Mouse (Mus musculus) left cerebral cortex, adult 11 months (tissue): Measurements from ENCODE around the gene Ptch2.

ENCODE experiments used
- DNase-seq: peaks from one replicate; pipeline ENCODE4 v3.0.0; 2022; ENCODE audit warnings: low spot score

The Ptch2 gene

DNA sequence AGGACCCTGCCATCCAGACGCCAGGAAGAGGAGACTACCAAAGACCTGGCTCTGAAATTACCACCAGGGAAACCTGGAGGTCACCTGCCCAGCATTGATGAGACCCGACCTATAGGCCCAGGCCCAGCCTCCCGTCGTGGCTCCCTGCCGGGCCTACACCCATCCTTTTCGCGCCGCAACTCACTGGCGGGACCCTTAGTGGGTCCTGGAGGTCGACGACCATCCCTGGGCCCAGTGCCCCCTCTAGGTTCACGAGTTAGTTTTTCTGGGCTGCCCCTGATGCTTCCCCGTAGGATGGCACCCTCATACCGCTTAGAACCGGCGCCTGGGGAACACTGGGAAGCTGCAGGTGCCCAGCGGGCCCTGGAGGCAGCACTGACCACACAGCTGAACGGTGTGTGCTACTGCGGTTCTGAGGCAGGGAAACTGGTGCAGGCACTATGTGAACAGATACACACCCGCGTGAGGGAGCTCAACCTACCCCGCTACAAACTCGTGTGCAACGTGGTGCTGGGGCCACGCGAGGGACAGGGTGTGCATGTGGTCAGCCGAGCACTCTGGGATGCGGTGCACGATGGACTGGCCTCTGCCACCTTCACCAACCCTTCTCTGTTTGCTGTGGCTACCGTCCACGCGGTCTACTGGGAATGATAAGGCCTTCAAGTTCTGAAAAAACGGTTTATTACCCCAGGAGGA, 32.3 kb downstream of the Ptch2 start:
- DNase-seq = no peak

DNA sequence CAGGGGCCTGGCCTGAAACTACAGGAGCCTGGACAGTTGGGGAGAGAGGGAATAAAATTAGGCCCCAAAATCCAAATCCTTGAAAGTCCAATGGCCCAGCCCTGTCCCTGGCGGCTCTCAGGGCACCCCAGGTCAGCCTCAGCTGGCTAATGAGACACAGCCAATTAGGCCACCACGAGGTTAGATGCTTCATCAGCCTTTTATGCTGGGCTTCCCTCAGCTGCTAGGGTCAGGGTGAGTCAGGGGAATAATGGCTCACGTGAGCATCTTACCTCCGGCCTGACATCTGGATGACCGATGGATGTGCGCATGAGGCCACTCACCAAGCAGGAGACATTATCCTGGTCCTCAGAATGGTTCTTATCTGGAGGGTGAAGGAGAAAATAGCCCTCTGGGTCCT, 34.9 kb downstream of the Ptch2 start:
- DNase-seq = no peak

DNA sequence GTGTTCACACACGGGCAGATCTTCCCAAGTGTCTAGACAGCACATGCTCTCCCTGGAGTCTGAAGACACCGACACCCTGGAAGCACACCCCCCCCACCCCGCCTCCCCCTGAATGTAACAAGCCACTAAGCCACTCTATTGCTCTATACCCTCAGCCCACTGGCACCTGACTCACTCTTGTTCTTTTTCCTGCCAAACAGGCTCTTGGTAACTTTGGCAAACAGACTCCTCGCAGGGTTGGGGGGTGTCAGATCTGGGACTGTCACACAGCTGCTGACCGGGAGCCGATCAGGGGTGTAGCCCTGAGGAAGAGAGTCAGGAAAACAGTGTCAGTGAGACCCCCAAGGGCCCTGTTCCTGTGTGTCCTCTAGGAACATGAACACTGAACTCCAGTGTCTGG, 35.3 kb downstream of the Ptch2 start:
- no peak for DNase-seq

DNA sequence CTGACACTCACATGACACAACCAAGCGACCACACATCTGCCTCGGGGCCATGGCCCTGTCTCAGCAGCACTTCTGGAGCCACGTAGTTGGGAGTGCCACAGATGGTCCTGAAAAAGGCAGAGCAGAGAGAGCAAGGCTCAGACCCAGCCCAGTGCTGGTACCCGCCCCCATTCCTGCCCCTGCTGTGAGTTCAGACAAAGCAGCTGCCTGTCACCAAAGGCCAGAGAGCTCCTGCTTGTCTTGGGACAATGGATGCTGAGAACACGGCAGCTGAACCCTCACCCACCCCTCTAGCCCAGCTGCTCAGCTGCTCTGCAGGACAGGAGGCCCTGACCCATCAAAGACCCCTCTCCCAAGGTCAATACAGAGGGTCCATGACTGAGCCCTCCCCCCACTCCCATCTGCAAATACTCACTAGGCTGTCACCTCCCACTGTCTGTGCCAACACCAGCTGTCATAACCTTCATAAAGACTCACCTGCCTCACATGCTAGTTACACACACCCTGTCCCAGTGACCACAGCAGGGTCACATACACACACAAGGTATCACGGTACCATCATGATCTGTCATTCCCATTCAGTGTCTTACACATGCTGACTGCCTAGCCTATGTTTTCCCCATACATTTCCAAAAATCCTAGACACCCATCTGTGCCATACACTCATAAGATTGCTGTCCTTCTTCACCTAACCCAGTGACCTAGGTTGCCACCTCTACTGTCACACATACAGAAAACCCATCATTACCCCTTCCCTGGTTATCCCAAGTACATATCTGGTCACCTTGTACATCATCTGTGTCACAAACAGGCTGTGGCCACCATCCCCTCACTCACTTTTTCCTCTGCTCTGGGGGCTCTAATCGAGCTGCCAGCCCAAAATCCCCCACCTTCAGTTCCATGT, 36.3 kb downstream of the Ptch2 start:
- no peak for DNase-seq

DNA sequence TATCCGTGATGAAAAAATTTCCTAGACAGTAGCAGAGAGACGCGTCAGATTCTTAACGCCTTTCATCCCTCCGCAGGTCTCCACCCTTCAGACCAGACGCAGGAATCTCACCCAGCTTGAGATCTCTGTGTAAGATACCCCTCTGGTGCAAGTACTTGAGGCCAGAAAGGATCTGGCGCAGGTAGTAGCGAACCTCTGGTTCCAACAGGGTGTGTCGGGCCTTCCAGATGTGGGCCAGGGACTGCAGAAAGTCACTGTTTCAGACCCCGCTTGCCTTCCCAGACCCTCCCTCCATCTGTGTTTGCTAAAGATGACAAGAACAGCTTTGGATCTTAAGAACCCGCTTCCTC, 36.9 kb downstream of the Ptch2 start:
- no peak for DNase-seq

DNA sequence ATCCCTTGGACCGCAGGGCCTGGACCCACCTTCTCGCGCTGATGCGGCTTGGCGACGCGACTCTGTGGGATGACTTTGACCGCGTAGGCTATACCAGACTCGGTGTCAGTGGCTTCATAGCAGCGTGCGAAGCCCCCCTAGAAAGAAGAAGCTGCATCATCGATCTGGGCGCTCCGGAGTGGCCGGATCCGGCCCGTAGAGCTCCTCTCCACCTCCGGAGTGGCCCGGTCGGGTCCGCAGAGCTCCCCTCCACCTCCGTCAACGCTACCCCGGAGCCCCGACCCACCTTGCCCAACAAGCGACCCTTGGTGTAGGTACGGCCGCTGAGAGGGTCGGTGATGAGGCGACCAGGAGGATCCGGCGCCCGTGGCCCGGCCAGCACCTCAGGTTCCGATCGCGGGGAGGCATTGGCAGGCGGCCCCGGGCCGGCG, 37.5 kb downstream of the Ptch2 start:
- DNase-seq = no peak

DNA sequence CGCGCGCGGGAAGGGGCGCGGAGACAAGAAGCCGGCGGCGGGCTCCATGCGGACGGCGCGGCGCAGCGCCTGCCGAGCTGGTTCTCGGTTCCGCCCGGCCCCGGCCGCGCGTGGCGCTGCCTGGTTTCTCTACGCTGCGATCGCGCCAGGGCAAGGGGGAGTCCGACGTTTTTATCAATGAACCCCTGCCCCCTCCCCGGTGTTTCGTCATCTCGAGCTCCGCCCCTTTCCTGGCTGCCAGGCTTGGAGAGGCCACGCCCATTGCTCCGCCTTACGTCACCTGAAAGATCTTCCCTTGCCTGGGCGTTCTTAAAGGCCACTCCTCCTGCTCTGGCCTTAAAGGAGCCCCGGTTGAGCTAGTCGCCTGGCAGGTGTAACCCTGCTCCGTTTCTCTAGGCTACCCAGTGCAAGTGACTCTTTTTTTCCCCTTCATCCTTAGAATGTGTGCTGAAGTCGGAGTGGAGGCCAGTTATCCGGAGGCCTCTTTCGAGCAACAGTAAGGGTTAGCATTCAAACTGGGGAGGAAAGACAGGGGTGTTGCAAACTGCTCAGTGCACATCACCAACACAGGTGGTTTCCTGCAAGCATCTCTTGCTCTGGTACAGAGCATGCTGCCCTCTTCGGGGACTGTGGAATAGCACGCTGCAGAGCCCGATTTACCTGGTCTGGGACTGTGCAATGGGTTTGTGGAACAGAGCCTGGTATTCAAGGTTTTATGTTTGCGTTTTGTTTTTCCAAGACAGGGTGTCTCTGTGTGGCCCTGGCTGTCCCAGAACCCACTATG, 38.1 kb downstream of the Ptch2 start, which contains the start of gene Plk3:
Gene Plk3 (minus strand): TSS at position 147 of the 784 bp plus-strand sequence.
- DNase-seq = peak; percentile 95

DNA sequence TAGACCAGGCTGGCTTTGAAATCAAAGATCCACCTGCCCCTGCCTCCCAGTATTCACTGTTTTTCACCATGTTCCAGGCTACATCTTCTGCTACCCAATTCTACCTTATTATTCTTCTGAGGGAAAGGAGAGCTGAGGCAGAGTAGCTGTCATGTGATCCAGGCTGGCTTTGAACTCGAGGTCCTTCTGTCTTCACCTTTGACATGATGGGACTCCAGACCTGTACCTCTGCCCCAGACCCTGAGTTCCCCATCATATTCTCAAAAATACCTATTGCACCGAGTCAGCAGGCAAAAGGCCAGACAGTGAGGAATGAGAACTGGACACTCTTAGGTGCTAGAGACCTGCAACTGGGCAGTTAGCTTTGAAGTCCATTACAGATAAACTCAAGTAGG, 38.7 kb downstream of the Ptch2 start:
- DNase-seq = no peak

DNA sequence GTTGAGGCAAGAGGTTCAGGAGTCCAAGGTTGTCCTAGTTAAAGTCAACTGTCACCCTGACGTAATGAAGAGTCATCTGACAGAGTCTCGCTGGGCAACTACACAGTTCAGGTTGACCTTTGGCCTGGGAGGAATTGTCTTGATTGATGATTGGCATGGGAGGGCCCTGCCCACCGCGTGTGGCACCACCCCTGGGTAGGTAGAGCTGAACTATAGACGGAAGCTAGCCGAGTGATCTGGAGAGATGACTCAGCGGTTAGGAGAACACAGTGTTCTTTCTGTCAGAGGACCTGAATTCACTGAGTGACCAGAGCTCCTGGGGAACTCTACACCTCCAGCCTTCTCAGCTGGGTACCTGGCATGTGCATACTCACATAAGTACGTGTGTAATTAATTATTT, 40.2 kb downstream of the Ptch2 start:
- DNase-seq = no peak

DNA sequence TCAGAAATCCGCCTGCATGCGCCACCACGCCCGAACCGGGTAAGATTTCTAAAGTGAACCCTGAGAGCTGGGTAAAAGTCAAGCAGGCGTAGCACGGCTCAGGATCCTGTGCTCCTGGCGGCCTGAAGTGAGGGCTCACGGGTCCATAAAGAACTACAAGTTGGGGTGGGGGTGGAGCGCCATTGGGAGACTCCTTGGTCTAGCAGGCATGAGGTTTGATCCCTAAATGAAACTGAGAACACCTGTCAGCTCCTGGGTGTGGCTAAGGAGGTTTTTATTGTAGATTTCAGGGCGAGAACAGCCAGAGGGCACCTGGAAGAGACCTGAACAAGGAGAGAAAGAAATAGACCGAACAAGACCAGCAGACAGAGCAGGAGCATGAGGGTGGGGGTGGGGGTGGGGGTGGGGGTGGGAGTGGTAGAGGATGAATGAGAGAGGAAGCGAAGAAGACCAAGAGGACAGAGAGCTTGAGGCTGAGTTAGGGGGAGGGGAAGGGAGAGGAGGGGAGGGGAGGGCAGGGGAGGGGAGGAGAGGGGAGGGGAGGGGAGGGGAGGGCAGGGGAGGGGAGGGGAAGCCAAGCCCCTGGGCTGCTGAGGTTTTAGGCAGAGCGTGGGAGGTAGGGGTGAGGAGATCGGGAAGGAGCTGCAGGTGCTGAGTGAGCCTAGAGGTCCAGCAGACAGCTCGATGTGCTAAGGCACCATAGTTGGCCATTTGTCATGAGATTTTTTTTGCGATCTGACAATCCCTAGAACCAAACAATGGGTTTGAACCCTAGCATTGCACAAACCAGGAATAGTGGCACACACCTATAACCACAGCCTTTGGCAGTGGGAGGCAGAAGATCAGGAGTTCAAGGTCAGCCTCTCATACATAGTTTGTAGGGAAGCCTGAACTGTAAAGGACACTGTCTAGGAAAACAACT, 42.7 kb downstream of the Ptch2 start:
- no peak for DNase-seq

DNA sequence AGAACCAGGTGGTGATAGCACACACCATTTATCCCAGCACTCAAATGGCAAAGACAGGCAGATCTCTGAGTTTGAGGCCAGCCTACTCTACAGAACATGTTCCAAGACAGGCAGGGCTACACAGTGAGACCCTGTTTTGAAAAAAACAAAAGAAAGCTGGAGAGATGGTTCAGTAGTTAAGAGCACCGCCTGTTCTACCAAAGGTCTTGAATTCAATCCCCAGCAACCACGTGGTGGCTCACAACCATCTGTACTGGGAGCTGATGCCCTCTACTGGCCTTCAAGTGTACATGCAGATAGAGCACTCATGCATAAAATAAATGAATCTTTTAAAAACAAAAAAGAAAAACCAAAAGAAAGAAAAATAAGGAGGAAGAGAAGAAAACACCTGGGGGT, 43.3 kb downstream of the Ptch2 start:
- DNase-seq = no peak

DNA sequence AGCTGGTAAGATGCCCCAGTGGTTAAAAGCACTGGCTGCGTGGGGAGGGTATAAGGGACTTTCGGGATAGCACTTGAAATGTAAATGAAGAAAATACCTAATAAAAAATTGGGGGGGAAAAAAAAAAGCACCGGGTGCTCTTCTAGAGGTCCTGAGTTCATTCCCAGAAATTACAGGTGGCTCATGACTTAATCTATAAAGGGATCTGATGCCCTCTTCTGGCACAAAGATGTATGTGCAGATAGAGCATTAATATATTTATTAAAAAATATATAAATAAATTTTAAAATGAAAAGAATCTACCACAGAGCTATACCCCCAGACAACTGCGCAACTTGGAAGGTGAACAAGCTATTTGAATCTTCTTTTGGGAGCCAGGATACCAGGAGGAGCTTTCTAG, 44.7 kb downstream of the Ptch2 start:
- no peak for DNase-seq

DNA sequence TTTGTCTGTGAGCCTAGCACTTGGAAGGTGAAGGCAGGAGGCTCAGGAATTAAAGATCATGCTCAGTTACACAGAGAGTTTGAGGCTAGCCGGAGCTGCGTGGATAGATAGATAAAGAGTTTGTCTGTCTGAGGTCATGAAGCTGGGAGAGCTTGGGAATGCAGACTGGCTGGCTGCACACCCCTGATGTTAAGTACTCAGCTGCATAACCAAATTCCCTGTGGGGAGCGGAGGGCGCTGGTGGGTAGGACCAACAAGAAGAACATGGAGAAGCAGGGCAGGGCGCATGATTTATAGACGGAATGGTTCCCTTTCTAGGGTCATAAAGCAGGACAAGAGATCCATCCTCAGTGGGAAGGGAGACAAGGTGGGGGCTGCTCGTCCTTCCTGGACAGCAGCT, 47.1 kb downstream of the Ptch2 start:
- DNase-seq = no peak

DNA sequence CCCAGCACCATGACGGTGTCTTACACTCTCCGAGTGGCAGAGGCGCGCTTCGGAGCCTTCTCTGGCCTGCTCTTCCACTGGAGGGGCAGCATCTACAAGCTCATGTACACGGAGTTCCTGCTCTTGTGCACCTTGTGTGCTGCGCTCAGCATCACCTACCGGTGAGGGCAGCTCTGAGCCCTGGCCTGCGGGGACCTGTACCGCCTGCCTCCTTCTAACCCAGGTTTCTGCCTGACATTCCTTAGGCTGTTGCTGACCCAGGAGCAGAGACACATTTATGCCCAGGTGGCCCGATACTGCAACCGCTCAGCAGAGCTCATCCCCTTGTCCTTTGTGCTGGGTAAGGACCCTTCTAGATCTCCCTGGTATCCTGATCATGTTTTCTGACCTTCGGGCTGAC, 49.4 kb downstream of the Ptch2 start:
- DNase-seq = no peak

DNA sequence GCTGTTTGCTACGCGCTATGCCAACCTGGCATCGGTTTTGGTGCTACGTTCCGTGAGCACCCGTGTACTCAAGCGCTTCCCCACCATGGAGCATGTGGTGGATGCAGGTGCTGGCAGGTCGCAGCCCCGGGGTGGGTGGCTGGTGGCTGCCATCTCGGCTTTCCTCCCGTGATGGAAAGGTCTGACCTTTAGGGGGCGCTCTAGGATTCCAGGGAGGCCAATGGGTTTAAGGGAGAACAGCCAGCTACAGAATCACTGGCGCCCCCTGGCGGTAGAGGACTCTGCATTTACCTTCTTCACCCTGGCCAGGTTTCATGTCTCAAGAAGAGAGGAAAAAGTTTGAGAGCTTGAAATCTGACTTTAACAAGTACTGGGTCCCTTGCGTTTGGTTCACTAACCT, 50.3 kb downstream of the Ptch2 start:
- DNase-seq = peak; percentile 80

DNA sequence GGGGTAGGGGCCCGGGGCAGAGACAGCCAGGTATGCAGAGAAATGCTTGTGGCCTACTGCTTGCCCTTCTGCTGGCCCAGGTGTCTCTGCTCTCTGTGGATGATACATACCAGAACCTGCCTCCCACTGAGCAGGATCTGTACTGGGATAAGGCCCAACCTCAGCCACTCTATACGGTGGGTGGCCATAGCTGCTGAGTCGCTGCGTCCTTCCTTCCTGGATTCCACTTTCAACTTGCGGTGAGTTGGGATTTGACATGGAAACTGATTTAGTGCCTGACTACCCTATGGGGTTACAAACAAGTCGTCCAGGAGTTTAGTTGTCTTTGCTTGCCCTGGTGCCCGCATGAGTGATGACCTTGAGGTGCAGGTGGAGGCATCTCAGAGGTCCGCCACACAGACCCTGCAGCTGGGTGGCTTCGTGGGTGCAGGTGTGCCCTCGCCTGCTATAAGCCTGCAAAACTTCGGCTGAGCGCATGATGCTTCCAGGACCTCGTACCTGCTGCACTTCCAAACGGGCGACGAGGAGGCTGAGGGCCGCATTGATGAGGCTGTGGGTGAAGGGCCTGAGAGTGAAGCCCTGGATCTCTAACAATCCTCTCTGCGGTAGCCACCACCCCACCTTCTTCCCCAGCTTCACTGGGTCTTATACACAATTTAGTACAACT, 52.3 kb downstream of the Ptch2 start:
- no peak for DNase-seq

DNA sequence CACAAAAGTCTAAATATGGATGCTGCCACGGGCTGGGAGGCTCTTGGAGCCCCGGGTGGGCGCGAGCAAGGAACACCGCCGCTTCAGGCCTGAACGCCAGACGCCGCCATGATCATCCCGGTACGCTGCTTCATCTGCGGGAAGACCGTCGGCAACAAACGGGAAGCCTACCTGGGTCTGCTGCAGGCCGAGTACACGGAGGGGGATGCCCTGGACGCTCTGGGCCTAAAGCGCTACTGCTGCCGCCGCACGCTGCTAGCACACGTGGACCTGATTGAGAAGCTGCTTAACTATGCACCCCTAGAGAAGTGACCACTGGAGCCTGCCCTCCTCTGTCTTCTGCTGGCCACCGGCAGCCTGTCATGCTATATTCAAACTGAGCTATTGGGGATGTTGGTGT, 52.9 kb downstream of the Ptch2 start:
- DNase-seq = no peak

DNA sequence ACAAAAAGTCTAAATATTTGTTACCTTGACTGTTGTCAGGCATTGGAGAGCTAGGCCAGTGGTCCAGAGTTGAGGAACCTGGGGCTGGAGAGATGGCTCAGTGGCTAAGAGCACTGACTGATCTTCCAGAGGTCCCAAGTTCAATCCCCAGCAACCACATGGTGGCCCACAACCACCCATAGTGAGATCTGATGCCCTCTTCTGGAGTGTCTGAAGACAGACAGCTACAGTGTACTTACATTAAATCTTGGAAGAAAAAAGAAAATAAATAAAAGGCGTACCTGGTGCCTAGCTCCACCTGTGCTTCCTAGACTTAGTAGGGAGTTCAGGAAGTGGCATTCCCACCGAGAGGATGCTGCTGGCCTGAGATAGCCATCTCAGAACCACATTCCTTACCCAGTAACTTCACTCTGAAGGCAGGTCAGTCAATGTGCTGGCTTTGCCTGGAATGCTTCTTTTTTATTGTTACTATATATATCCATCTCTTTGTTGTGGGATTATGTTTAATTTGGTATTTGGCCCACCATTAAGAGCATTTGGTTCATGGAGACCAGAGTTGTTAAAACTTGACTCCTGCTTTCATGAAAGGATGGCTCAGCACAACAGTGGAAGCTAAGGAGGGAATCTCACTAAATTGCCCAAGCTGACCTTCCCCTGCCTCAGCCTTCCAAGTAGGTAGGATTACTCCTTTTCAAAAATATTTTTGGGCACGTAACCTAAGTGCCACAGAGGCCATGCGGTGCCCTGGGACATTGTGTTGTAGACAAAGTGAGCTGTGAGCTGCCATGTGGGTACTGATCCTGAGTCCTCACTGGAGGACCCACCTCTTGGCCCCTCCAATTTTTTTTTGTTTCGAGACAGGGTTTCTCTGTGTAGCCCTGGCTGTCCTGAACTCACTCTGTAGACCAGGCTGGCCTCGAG, 53.7 kb downstream of the Ptch2 start:
- DNase-seq = no peak

DNA sequence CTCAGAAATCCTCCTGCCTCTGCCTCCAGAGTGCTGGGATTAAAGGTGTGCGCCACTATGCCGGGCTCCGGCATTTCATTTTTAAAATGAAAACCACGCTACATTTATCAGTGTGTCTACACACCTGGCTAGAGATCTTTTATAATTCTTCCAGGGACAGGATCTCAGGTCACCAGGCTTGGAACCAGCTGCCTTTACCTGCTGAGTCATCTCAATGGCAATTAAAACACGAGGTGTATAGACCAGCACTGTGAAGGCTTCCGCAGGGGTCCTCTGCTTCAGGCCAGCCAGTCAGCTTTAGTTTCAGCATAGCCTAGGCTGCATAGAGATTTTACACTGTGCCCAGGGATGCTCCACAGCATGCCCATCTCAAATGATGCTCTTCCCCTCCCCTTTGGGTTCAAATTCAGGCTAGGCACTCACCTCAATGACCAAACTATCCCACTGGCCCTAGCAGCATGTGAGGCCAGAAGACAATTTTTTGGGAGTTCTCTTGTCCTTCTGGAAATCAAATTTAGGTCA, 54.4 kb downstream of the Ptch2 start:
- no peak for DNase-seq

DNA sequence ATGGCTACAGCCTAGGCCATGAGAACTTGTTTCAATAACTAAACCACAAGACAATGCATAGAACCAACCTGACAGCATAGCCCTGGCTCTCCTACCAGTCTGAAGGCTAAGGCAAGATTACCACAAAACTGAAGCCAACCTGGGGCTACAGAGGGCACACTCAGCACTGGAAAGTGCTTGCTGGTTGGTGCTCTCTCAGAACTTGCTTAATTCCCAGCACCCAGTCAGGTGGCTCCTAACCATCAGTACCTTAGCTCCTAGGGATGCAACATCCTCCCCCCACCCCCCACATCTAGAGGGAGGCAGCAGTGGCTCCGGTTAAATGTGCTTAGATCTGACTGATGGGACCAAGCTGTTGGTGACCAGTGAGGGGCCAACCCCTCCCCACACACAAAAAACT, 55.5 kb downstream of the Ptch2 start:
- no peak for DNase-seq
